Mouse (Mus musculus) testis, adult 2 months (tissue): Measurements from ENCODE around the gene Tnfrsf1b.

Source experiments
- CTCF ChIP-seq: fragments of 200-500 bp; IDR thresholded peaks from 2 replicates; pipeline ENCODE4 v1.5.1; 2012; ENCODE audit warnings: low read depth, mild to moderate bottlenecking, inconsistent platforms, low read length, moderate library complexity; ENCODE audit not compliant: control insufficient read depth, insufficient read depth, insufficient replicate concordance
- POLR2A ChIP-seq: fragments of 200-500 bp; IDR thresholded peaks from 2 replicates; pipeline ENCODE4 v1.6.1; 2012; ENCODE audit warnings: low read depth, mild to moderate bottlenecking, inconsistent platforms, low read length, moderate library complexity; ENCODE audit not compliant: control insufficient read depth

GRCm38 (mm10) chr4:145284675-145285074 lies 38.0 kb upstream of the Tnfrsf1b start:
- no peak for TF ChIP-seq CTCF
- no peak for TF ChIP-seq POLR2A
